Mouse (Mus musculus) forebrain, embryonic 14.5 days (tissue): ENCODE data around the gene Rad54l. TPM values are rescaled to one million over a fixed set of nuclear protein-coding genes. Genes with fewer than 3 reads are reported as not detected.
A peak's percentile ranks its signal among the peaks of the same experiment; 100 is the strongest.

Experiments
- ATAC-seq: fragments of 200-750 bp; cut with Nextera tagmentation; 2 replicates; pipeline ENCODE4 v1.8.0; 2017; ENCODE audit warnings: mild to moderate bottlenecking, moderate library complexity
- DNase-seq: peaks from one replicate; pipeline ENCODE4 v3.0.0-alpha.2; 2015; ENCODE audit warnings: low spot score
- H3K27ac ChIP-seq: fragments of 300-500 bp; sonication (generic); 2 replicates; pipeline ENCODE4 v1.5.1; 2014; ENCODE audit warnings: low read depth, mild to moderate bottlenecking, control low read depth, low read length, moderate library complexity
- H3K27me3 ChIP-seq: fragments of 300-500 bp; sonication (generic); replicated peaks from 2 replicates; pipeline ENCODE4 v1.6.1; 2014; ENCODE audit warnings: low read length, control low read depth, mixed read lengths; ENCODE audit not compliant: control insufficient read depth, insufficient read depth
- H3K36me3 ChIP-seq: fragments of 300-500 bp; sonication (generic); 2 replicates; pipeline ENCODE4 v1.6.1; 2014; ENCODE audit warnings: low read length, control low read depth; ENCODE audit not compliant: control insufficient read depth, insufficient read depth
- H3K4me1 ChIP-seq: fragments of 300-500 bp; sonication (generic); 2 replicates; pipeline ENCODE4 v1.6.1; 2014; ENCODE audit warnings: antibody characterized with exemption, low read length, control low read depth; ENCODE audit not compliant: control insufficient read depth, insufficient read depth
- H3K4me2 ChIP-seq: fragments of 300-500 bp; sonication (generic); 2 replicates; pipeline ENCODE4 v1.6.1; 2014; ENCODE audit warnings: mild to moderate bottlenecking, control low read depth, low read length
- H3K4me3 ChIP-seq: fragments of 300-500 bp; sonication (generic); 2 replicates; pipeline ENCODE4 v1.5.1; 2014; ENCODE audit warnings: low read depth, low read length, control low read depth
- H3K9ac ChIP-seq: fragments of 300-500 bp; sonication (generic); 2 replicates; pipeline ENCODE4 v1.6.1; 2014; ENCODE audit warnings: mild to moderate bottlenecking, low read length, control low read depth, moderate library complexity
- H3K9me3 ChIP-seq: fragments of 300-500 bp; sonication (generic); replicated peaks from 2 replicates; pipeline ENCODE4 v1.6.1; 2016; ENCODE audit warnings: low read length, control low read depth, mixed read lengths; ENCODE audit not compliant: control insufficient read depth
- WGBS: fragments of 180-500 bp; shearing (Covaris S2); extraction: QIAGEN DNeasy Blood & Tissue Kit; methylation state at CpG from one replicate; pipeline ENCODE4 v1.1.7; 2014; 5-methylcytosine and 5-hydroxymethylcytosine counted together
- polyA plus RNA-seq: library from polyadenylated mRNA; unstranded; fragments of >200 nt; fragmentation: Nextera tagmentation; extraction: Ambion mirVana; gene quantifications from 2 replicates; pipeline ENCODE4 v1.2.1, GENCODE M21; 2014

The Rad54l gene
- polyA plus RNA-seq, 1 experiment from 2014 or later = 18.2 TPM

DNA sequence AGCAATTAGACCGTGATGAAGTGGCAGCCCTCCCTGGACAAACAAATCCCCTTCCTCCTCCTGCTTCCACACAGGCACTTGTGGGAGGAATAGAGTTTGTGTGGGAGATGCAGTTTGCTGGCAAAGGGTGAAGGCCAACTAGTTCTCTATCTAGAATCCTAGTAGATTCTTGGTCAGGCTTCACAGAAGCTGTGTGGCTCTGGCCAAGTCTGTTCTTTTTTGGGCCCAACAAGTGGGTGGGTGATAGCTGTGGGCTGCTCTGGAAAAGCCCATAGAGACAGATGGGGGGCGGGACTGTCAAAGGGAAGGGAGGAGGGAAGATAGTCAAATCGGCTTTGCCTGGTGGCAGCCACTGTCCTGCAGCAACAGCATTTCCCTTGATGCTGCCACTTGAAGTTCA lies 37.3 kb upstream of the Rad54l start:
- ATAC-seq = no peak
- H3K9me3 ChIP-seq = no peaks in the 10 kb centered on the region
- peaks cover 38% of the 10 kb centered on the region for H3K36me3 ChIP-seq
- no peaks in the 10 kb centered on the region for H3K27me3 ChIP-seq
- no peak overlapping the region for H3K4me2 ChIP-seq
- no peak overlapping the region for H3K4me3 ChIP-seq
- no peaks in the 10 kb centered on the region for H3K4me1 ChIP-seq
- H3K9ac ChIP-seq = no peak overlapping the region
- no peak for DNase-seq
- H3K27ac ChIP-seq = no peak overlapping the region
- WGBS = 79% methylated on average over 3 of the region's 3 CpGs

DNA sequence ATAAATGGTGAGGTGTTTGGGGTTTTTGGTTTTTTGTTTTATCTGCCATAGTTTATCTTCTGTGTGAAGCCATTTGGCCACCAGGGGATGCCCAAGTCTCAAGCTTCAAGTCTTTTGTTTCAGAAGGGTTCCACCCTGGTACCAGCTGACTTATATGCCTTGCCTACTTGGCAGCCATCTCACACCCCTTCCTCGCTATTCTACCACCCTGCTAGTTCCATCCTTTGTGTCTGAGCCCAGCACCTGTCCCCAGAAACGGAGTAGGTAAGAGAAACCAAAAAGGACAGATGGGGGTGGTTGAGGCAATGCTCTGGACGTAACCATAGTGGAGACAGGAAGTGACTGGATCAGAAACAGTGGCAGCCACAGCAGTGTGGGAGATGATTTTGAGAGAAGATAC lies 36.4 kb upstream of the Rad54l start:
- DNase-seq (peak; percentile 73), ATAC-seq (peak; percentile 64)
- 69% methylated on average over 3 of the region's 3 CpGs for WGBS
- no peak overlapping the region for H3K27ac ChIP-seq
- H3K9me3 ChIP-seq = no peaks in the 10 kb centered on the region
- no peak overlapping the region for H3K4me2 ChIP-seq
- no peaks in the 10 kb centered on the region for H3K4me1 ChIP-seq
- H3K9ac ChIP-seq = no peak overlapping the region
- no peak overlapping the region for H3K4me3 ChIP-seq
- H3K36me3 ChIP-seq = peaks cover 46% of the 10 kb centered on the region
- no peaks in the 10 kb centered on the region for H3K27me3 ChIP-seq

- H3K36me3 ChIP-seq = peaks cover 65% of the 10 kb centered on the region
- DNase-seq = no peak
- H3K9ac ChIP-seq = no peak overlapping the region
- ATAC-seq = no peak
- H3K27ac ChIP-seq = no peak overlapping the region
- no peaks in the 10 kb centered on the region for H3K27me3 ChIP-seq
- no peaks in the 10 kb centered on the region for H3K4me1 ChIP-seq
- H3K4me2 ChIP-seq = no peak overlapping the region
- no peak overlapping the region for H3K4me3 ChIP-seq
- WGBS = 88% methylated on average over 2 of the region's 2 CpGs
- H3K9me3 ChIP-seq = no peaks in the 10 kb centered on the region
Observed at GRCm38 (mm10) chr4:116157882-116158281, 34.4 kb upstream of the Rad54l start.

- H3K27ac ChIP-seq = no peak overlapping the region
- H3K9ac ChIP-seq = no peak overlapping the region
- 96% methylated on average over 15 of the region's 15 CpGs for WGBS
- DNase-seq (no peak), ATAC-seq (no peak)
- no peak overlapping the region for H3K4me3 ChIP-seq
- H3K36me3 ChIP-seq = peaks cover 57% of the 10 kb centered on the region
- H3K4me2 ChIP-seq = no peak overlapping the region
- H3K4me1 ChIP-seq = peaks cover 4% of the 10 kb centered on the region; the same call in 1 of the 2 replicates
- no peaks in the 10 kb centered on the region for H3K9me3 ChIP-seq
- no peaks in the 10 kb centered on the region for H3K27me3 ChIP-seq
Observed at GRCm38 (mm10) chr4:116152702-116153101, 29.2 kb upstream of the Rad54l start.

GRCm38 (mm10) chr4:116151238-116151637 lies 27.7 kb upstream of the Rad54l start, which contains the start of gene Lurap1:
Gene Lurap1 (minus strand): TSS chr4:116151338.
- Histone ChIP-seq H3K9me3 (no peaks in the 10 kb centered on the region), H3K4me3 (peak within 1 kb of the TSS; percentile 67), H3K36me3 (peaks cover 43% of the 10 kb centered on the region), H3K4me2 (peak within 1 kb of the TSS; percentile 78), H3K27ac (peak within 1 kb of the TSS; percentile 83), H3K27me3 (no peaks in the 10 kb centered on the region), H3K9ac (peak within 1 kb of the TSS; percentile 95), H3K4me1 (peaks cover 4% of the 10 kb centered on the region; the same call in 1 of the 2 replicates)
- ATAC-seq (no peak), DNase-seq (no peak)
- 78% methylated on average over 6 of the region's 6 CpGs for WGBS

GRCm38 (mm10) chr4:116150862-116151221 lies 27.4 kb upstream of the Rad54l start:
- H3K36me3 ChIP-seq = peaks cover 39% of the 10 kb centered on the region
- H3K4me1 ChIP-seq = peaks cover 4% of the 10 kb centered on the region; the same call in 1 of the 2 replicates
- H3K27me3 ChIP-seq = no peaks in the 10 kb centered on the region
- DNase-seq (no peak), ATAC-seq (peak; percentile 11; the same call in 1 of the 2 replicates)
- H3K4me2 ChIP-seq = peak overlapping the region; percentile 78
- WGBS = 13% methylated on average over 4 of the region's 4 CpGs
- H3K27ac ChIP-seq = no peak overlapping the region; the same call in 1 of the 2 replicates
- no peaks in the 10 kb centered on the region for H3K9me3 ChIP-seq
- peak overlapping the region; percentile 67 for H3K4me3 ChIP-seq
- H3K9ac ChIP-seq = peak overlapping the region; percentile 95

- ATAC-seq = peak; percentile 94
- Histone ChIP-seq H3K4me2 (peak overlapping the region; percentile 78), H3K36me3 (peaks cover 34% of the 10 kb centered on the region), H3K27me3 (no peaks in the 10 kb centered on the region), H3K9ac (peak overlapping the region; percentile 95), H3K27ac (peak overlapping the region; percentile 83), H3K9me3 (no peaks in the 10 kb centered on the region), H3K4me3 (peak overlapping the region; percentile 67), H3K4me1 (peaks cover 4% of the 10 kb centered on the region; the same call in 1 of the 2 replicates)
- under 1% methylated on average over 65 of the region's 73 CpGs for WGBS
- peak; percentile 66 for DNase-seq
Observed at GRCm38 (mm10) chr4:116150156-116150861, 26.8 kb upstream of the Rad54l start.

DNA sequence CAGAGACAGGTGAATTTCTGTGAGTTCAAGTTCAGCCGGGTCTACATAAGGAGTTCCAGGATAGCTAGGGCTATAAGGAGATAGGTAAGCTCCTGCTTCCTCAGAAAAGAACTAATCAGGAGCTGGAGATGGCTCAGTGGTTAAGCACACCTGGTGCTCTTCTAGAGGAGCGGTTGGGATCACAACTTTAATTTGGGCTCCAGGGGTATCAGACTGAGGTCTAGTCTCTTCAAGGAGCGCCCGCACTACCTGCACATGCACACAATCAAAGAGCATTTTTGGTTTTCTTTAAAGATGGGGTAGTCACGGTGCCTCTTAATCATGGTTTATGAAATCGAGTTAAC lies 26.3 kb upstream of the Rad54l start:
- ATAC-seq (peak; percentile 37; the same call in 1 of the 2 replicates), DNase-seq (no peak)
- peak overlapping the region; percentile 78 for H3K4me2 ChIP-seq
- H3K9me3 ChIP-seq = no peaks in the 10 kb centered on the region
- no peaks in the 10 kb centered on the region for H3K27me3 ChIP-seq
- H3K36me3 ChIP-seq = peaks cover 29% of the 10 kb centered on the region
- peaks cover 4% of the 10 kb centered on the region; the same call in 1 of the 2 replicates for H3K4me1 ChIP-seq
- WGBS = 19% methylated on average over 6 of the region's 6 CpGs
- H3K4me3 ChIP-seq = peak overlapping the region; percentile 67
- H3K9ac ChIP-seq = peak overlapping the region; percentile 95
- peak overlapping the region; percentile 83; the same call in 1 of the 2 replicates for H3K27ac ChIP-seq
